Mouse (Mus musculus): ENCODE measurements around the gene Strip2. TPM values are rescaled to one million over a fixed set of nuclear protein-coding genes. Genes with fewer than 3 reads are reported as not detected.

Gene Strip2
- polyA plus RNA-seq, 1 experiment from 2014 or later = 0.99 TPM

- ATAC-seq (ENCODE audit: low FRiP score) (no peak), DNase-seq (ENCODE audit: low spot score) (no peak)
- 80% methylated on average over 5 of the region's 5 CpGs for WGBS
- H3K27ac ChIP-seq (ENCODE audit: low read depth, low read length) = no peak overlapping the region
- H3K27me3 ChIP-seq (ENCODE audit: control insufficient read depth, insufficient read depth, low read length) = no peaks in the 10 kb centered on the region
- H3K9ac ChIP-seq (ENCODE audit: low read depth, low read length) = no peak overlapping the region
- H3K4me1 ChIP-seq (replicated peaks; ENCODE audit: control insufficient read depth, insufficient read depth, low read length) = no peaks in the 10 kb centered on the region
- no peaks in the 10 kb centered on the region for H3K9me3 ChIP-seq (ENCODE audit: control insufficient read depth, low read length)
- H3K36me3 ChIP-seq (ENCODE audit: control insufficient read depth, insufficient read depth, low read length) = no peaks in the 10 kb centered on the region
- no peak overlapping the region for H3K4me2 ChIP-seq (replicated peaks; ENCODE audit: low read depth, low read length)
- no peak overlapping the region for H3K4me3 ChIP-seq (ENCODE audit: low read depth, low read length)
These were observed 56.5 kb downstream of the Strip2 start for GRCm38 (mm10) chr6:29973341-29973740.

- H3K4me1 ChIP-seq (replicated peaks; ENCODE audit: control insufficient read depth, insufficient read depth, low read length) = no peaks in the 10 kb centered on the region
- no peak for DNase-seq (ENCODE audit: low spot score)
- H3K27me3 ChIP-seq (ENCODE audit: control insufficient read depth, insufficient read depth, low read length) = no peaks in the 10 kb centered on the region
- no peak overlapping the region for H3K4me3 ChIP-seq (ENCODE audit: low read depth, low read length)
- WGBS = 69% methylated on average over 8 of the region's 8 CpGs
- ATAC-seq (ENCODE audit: low FRiP score) = no peak
- no peak overlapping the region for H3K4me2 ChIP-seq (replicated peaks; ENCODE audit: low read depth, low read length)
- H3K27ac ChIP-seq (ENCODE audit: low read depth, low read length) = no peak overlapping the region
- H3K36me3 ChIP-seq (ENCODE audit: control insufficient read depth, insufficient read depth, low read length) = no peaks in the 10 kb centered on the region
- no peak overlapping the region for H3K9ac ChIP-seq (ENCODE audit: low read depth, low read length)
- no peaks in the 10 kb centered on the region for H3K9me3 ChIP-seq (ENCODE audit: control insufficient read depth, low read length)
These were observed 58.0 kb downstream of the Strip2 start for GRCm38 (mm10) chr6:29974836-29975235.

GRCm38 (mm10) chr6:29980461-29980860 lies 63.6 kb downstream of the Strip2 start:
- Histone ChIP-seq H3K4me3 (ENCODE audit: low read depth, low read length) (no peak overlapping the region), H3K36me3 (ENCODE audit: control insufficient read depth, insufficient read depth, low read length) (no peaks in the 10 kb centered on the region), H3K27me3 (ENCODE audit: control insufficient read depth, insufficient read depth, low read length) (no peaks in the 10 kb centered on the region), H3K9me3 (ENCODE audit: control insufficient read depth, low read length) (no peaks in the 10 kb centered on the region), H3K4me2 (replicated peaks; ENCODE audit: low read depth, low read length) (no peak overlapping the region), H3K9ac (ENCODE audit: low read depth, low read length) (no peak overlapping the region), H3K27ac (ENCODE audit: low read depth, low read length) (no peak overlapping the region), H3K4me1 (replicated peaks; ENCODE audit: control insufficient read depth, insufficient read depth, low read length) (no peaks in the 10 kb centered on the region)
- ATAC-seq (ENCODE audit: low FRiP score) (no peak), DNase-seq (ENCODE audit: low spot score) (no peak)
- 91% methylated on average over 6 of the region's 6 CpGs for whole genome bisulfite sequencing

- Histone ChIP-seq H3K9me3 (ENCODE audit: control insufficient read depth, low read length) (no peaks in the 10 kb centered on the region), H3K9ac (ENCODE audit: low read depth, low read length) (no peak overlapping the region), H3K36me3 (ENCODE audit: control insufficient read depth, insufficient read depth, low read length) (no peaks in the 10 kb centered on the region), H3K27ac (ENCODE audit: low read depth, low read length) (no peak overlapping the region), H3K4me3 (ENCODE audit: low read depth, low read length) (no peak overlapping the region), H3K4me1 (replicated peaks; ENCODE audit: control insufficient read depth, insufficient read depth, low read length) (no peaks in the 10 kb centered on the region), H3K4me2 (replicated peaks; ENCODE audit: low read depth, low read length) (no peak overlapping the region), H3K27me3 (ENCODE audit: control insufficient read depth, insufficient read depth, low read length) (peaks cover 5% of the 10 kb centered on the region; the same call in 1 of the 2 replicates)
- ATAC-seq (ENCODE audit: low FRiP score) = no peak
- DNase-seq (ENCODE audit: low spot score) = no peak
These were observed 65.0 kb downstream of the Strip2 start for GRCm38 (mm10) chr6:29981797-29982196.

- peaks cover 5% of the 10 kb centered on the region; the same call in 1 of the 2 replicates for H3K27me3 ChIP-seq (ENCODE audit: control insufficient read depth, insufficient read depth, low read length)
- no peaks in the 10 kb centered on the region for H3K36me3 ChIP-seq (ENCODE audit: control insufficient read depth, insufficient read depth, low read length)
- peak overlapping the region; percentile 46 for H3K9ac ChIP-seq (ENCODE audit: low read depth, low read length)
- no peak overlapping the region for H3K27ac ChIP-seq (ENCODE audit: low read depth, low read length)
- DNase-seq (ENCODE audit: low spot score) (peak; percentile 76), ATAC-seq (ENCODE audit: low FRiP score) (peak; percentile 76)
- H3K9me3 ChIP-seq (ENCODE audit: control insufficient read depth, low read length) = no peaks in the 10 kb centered on the region
- WGBS = under 1% methylated on average over 37 of the region's 37 CpGs
- peak overlapping the region; percentile 52 for H3K4me3 ChIP-seq (ENCODE audit: low read depth, low read length)
- H3K4me1 ChIP-seq (replicated peaks; ENCODE audit: control insufficient read depth, insufficient read depth, low read length) = no peaks in the 10 kb centered on the region
- peak overlapping the region; percentile 90 for H3K4me2 ChIP-seq (replicated peaks; ENCODE audit: low read depth, low read length)
These were observed 68.3 kb downstream of the Strip2 start for GRCm38 (mm10) chr6:29985058-29985498.

- Histone ChIP-seq H3K27ac (ENCODE audit: low read depth, low read length) (no peak overlapping the region), H3K36me3 (ENCODE audit: control insufficient read depth, insufficient read depth, low read length) (no peaks in the 10 kb centered on the region), H3K4me3 (ENCODE audit: low read depth, low read length) (peak overlapping the region; percentile 52), H3K4me2 (replicated peaks; ENCODE audit: low read depth, low read length) (peak overlapping the region; percentile 90), H3K9ac (ENCODE audit: low read depth, low read length) (peak overlapping the region; percentile 46), H3K4me1 (replicated peaks; ENCODE audit: control insufficient read depth, insufficient read depth, low read length) (no peaks in the 10 kb centered on the region), H3K9me3 (ENCODE audit: control insufficient read depth, low read length) (no peaks in the 10 kb centered on the region), H3K27me3 (ENCODE audit: control insufficient read depth, insufficient read depth, low read length) (peaks cover 5% of the 10 kb centered on the region; the same call in 1 of the 2 replicates)
- ATAC-seq (ENCODE audit: low FRiP score) = peak; percentile 43; the same call in 1 of the 2 replicates
- WGBS = 2% methylated on average over 14 of the region's 14 CpGs
- DNase-seq (ENCODE audit: low spot score) = peak; percentile 39
These were observed 68.7 kb downstream of the Strip2 start for GRCm38 (mm10) chr6:29985504-29985903.

- 42% methylated on average over 6 of the region's 6 CpGs for WGBS
- Histone ChIP-seq H3K27ac (ENCODE audit: low read depth, low read length) (no peak overlapping the region), H3K27me3 (ENCODE audit: control insufficient read depth, insufficient read depth, low read length) (peaks cover 5% of the 10 kb centered on the region; the same call in 1 of the 2 replicates), H3K4me2 (replicated peaks; ENCODE audit: low read depth, low read length) (peak overlapping the region; percentile 90), H3K9ac (ENCODE audit: low read depth, low read length) (no peak overlapping the region), H3K9me3 (ENCODE audit: control insufficient read depth, low read length) (no peaks in the 10 kb centered on the region), H3K36me3 (ENCODE audit: control insufficient read depth, insufficient read depth, low read length) (no peaks in the 10 kb centered on the region), H3K4me1 (replicated peaks; ENCODE audit: control insufficient read depth, insufficient read depth, low read length) (no peaks in the 10 kb centered on the region), H3K4me3 (ENCODE audit: low read depth, low read length) (peak overlapping the region; percentile 52)
- ATAC-seq (ENCODE audit: low FRiP score) (no peak), DNase-seq (ENCODE audit: low spot score) (no peak)
These were observed 69.2 kb downstream of the Strip2 start for GRCm38 (mm10) chr6:29985986-29986385.

- Histone ChIP-seq H3K9me3 (ENCODE audit: control insufficient read depth, low read length) (no peaks in the 10 kb centered on the region), H3K9ac (ENCODE audit: low read depth, low read length) (no peak overlapping the region), H3K4me3 (ENCODE audit: low read depth, low read length) (no peak overlapping the region), H3K27ac (ENCODE audit: low read depth, low read length) (no peak overlapping the region), H3K27me3 (ENCODE audit: control insufficient read depth, insufficient read depth, low read length) (peaks cover 5% of the 10 kb centered on the region; the same call in 1 of the 2 replicates), H3K4me2 (replicated peaks; ENCODE audit: low read depth, low read length) (no peak overlapping the region), H3K36me3 (ENCODE audit: control insufficient read depth, insufficient read depth, low read length) (no peaks in the 10 kb centered on the region), H3K4me1 (replicated peaks; ENCODE audit: control insufficient read depth, insufficient read depth, low read length) (no peaks in the 10 kb centered on the region)
- 64% methylated on average over 3 of the region's 3 CpGs for WGBS
- DNase-seq (ENCODE audit: low spot score) (no peak), ATAC-seq (ENCODE audit: low FRiP score) (no peak)
These were observed 70.4 kb downstream of the Strip2 start for GRCm38 (mm10) chr6:29987246-29987645.

- no peak for ATAC-seq (ENCODE audit: low FRiP score)
- no peaks in the 10 kb centered on the region for H3K4me1 ChIP-seq (replicated peaks; ENCODE audit: control insufficient read depth, insufficient read depth, low read length)
- WGBS = 81% methylated on average over 9 of the region's 9 CpGs
These were observed 81.3 kb downstream of the Strip2 start for GRCm38 (mm10) chr6:29998140-29998539.

More at GRCm38 (mm10) chr6:29998140-29998539, 81.3 kb downstream of the Strip2 start:
- H3K4me2 ChIP-seq (replicated peaks; ENCODE audit: low read depth, low read length) = no peak overlapping the region
- H3K36me3 ChIP-seq (ENCODE audit: control insufficient read depth, insufficient read depth, low read length) = no peaks in the 10 kb centered on the region
- H3K27ac ChIP-seq (ENCODE audit: low read depth, low read length) = no peak overlapping the region
- H3K27me3 ChIP-seq (ENCODE audit: control insufficient read depth, insufficient read depth, low read length) = no peaks in the 10 kb centered on the region
- no peak for DNase-seq (ENCODE audit: low spot score)
- H3K9ac ChIP-seq (ENCODE audit: low read depth, low read length) = no peak overlapping the region
- H3K4me3 ChIP-seq (ENCODE audit: low read depth, low read length) = no peak overlapping the region
- H3K9me3 ChIP-seq (ENCODE audit: control insufficient read depth, low read length) = no peaks in the 10 kb centered on the region

All from hindbrain, embryonic 11.5 days (tissue).